Mouse (Mus musculus) heart, adult 11 months (tissue): Measurements from ENCODE around the gene H2-Ab1.

Source experiments
- DNase-seq: peaks from one replicate; pipeline ENCODE4 v3.0.0; 2022

The H2-Ab1 gene

GRCm38 (mm10) chr17:34240366-34240765, 17.1 kb upstream of the H2-Ab1 start:
- peak; percentile 82 for DNase-seq

- peak; percentile 66 for DNase-seq
These were observed 16.6 kb upstream of the H2-Ab1 start for GRCm38 (mm10) chr17:34240916-34241315.

- DNase-seq, result peak; percentile 51
These were observed 12.8 kb upstream of the H2-Ab1 start for GRCm38 (mm10) chr17:34244656-34245055.

GRCm38 (mm10) chr17:34247047-34247446, 10.4 kb upstream of the H2-Ab1 start:
- peak; percentile 55 for DNase-seq

GRCm38 (mm10) chr17:34248764-34249163, 8.7 kb upstream of the H2-Ab1 start:
- DNase-seq, result peak; percentile 74

- DNase-seq, result peak; percentile 60
These were observed 8.1 kb upstream of the H2-Ab1 start for GRCm38 (mm10) chr17:34249361-34249760.

- peak; percentile 83 for DNase-seq
These were observed 7.6 kb upstream of the H2-Ab1 start for GRCm38 (mm10) chr17:34249878-34250277.

- peak; percentile 76 for DNase-seq
These were observed 5.8 kb upstream of the H2-Ab1 start for GRCm38 (mm10) chr17:34251666-34252065.

GRCm38 (mm10) chr17:34256501-34256900, 988 bp upstream of the H2-Ab1 start:
- peak; percentile 63 for DNase-seq

GRCm38 (mm10) chr17:34260551-34260950, 3.1 kb downstream of the H2-Ab1 start:
- peak; percentile 64 for DNase-seq

GRCm38 (mm10) chr17:34261502-34261901, 4.0 kb downstream of the H2-Ab1 start:
- peak; percentile 97 for DNase-seq

GRCm38 (mm10) chr17:34263068-34263467, 5.6 kb downstream of the H2-Ab1 start:
- peak; percentile 98 for DNase-seq

GRCm38 (mm10) chr17:34263811-34264371, 6.4 kb downstream of the H2-Ab1 start:
- DNase-seq, result peak; percentile 82

GRCm38 (mm10) chr17:34264452-34265351, 7.2 kb downstream of the H2-Ab1 start:
- peak; percentile 89 for DNase-seq

- peak; percentile 71 for DNase-seq
These were observed 10.8 kb downstream of the H2-Ab1 start for GRCm38 (mm10) chr17:34268262-34268661.

GRCm38 (mm10) chr17:34268748-34269147, 11.3 kb downstream of the H2-Ab1 start:
- DNase-seq, result peak; percentile 29

GRCm38 (mm10) chr17:34269817-34270216, 12.3 kb downstream of the H2-Ab1 start:
- peak; percentile 16 for DNase-seq

- no peak for DNase-seq
These were observed 12.7 kb downstream of the H2-Ab1 start for GRCm38 (mm10) chr17:34270230-34270629.

GRCm38 (mm10) chr17:34270940-34271339, 13.5 kb downstream of the H2-Ab1 start:
- DNase-seq, result peak; percentile 62

- DNase-seq, result peak; percentile 9
These were observed 14.6 kb downstream of the H2-Ab1 start for GRCm38 (mm10) chr17:34272102-34272501.

- peak; percentile 30 for DNase-seq
These were observed 23.1 kb downstream of the H2-Ab1 start for GRCm38 (mm10) chr17:34280499-34281038.

- DNase-seq, result peak; percentile 34
These were observed 24.3 kb downstream of the H2-Ab1 start for GRCm38 (mm10) chr17:34281836-34282235.

- peak; percentile 79 for DNase-seq
These were observed 27.9 kb downstream of the H2-Ab1 start for GRCm38 (mm10) chr17:34285371-34285770.

GRCm38 (mm10) chr17:34285848-34286247, 28.4 kb downstream of the H2-Ab1 start:
- DNase-seq, result peak; percentile 84
